Mouse (Mus musculus) adrenal gland, adult (tissue): ENCODE data around the gene Sh2b3.

ENCODE experiments used
- DNase-seq, 2 experiments: peaks; one replicate each; pipeline ENCODE4 v3.0.0; 2022 to 2023; ENCODE audit warnings: low spot score in 1 of 2; ENCODE audit not compliant: inconsistent age in 2 of 2

Gene Sh2b3

GRCm38 (mm10) chr5:121824121-121824520 lies 13.3 kb downstream of the Sh2b3 start:
- DNase-seq, result peak; percentile 49 to 68

- DNase-seq, result peak in 1 of 2 experiments; percentile 35
Measured at GRCm38 (mm10) chr5:121823668-121824067, 13.8 kb downstream of the Sh2b3 start.

- peak; percentile 17 to 50 for DNase-seq
Measured at GRCm38 (mm10) chr5:121822786-121823505, 14.5 kb downstream of the Sh2b3 start.

- DNase-seq, result peak in 1 of 2 experiments; percentile 24
Measured at GRCm38 (mm10) chr5:121821552-121821951, 15.9 kb downstream of the Sh2b3 start.

GRCm38 (mm10) chr5:121821116-121821515 lies 16.3 kb downstream of the Sh2b3 start:
- peak in 1 of 2 experiments; percentile 54 for DNase-seq

GRCm38 (mm10) chr5:121820657-121821056 lies 16.8 kb downstream of the Sh2b3 start:
- DNase-seq, result peak; percentile 26 to 50

GRCm38 (mm10) chr5:121820161-121820560 lies 17.3 kb downstream of the Sh2b3 start:
- peak; percentile 46 to 80 for DNase-seq

GRCm38 (mm10) chr5:121819559-121819958 lies 17.9 kb downstream of the Sh2b3 start:
- peak in 1 of 2 experiments; percentile 37 for DNase-seq

GRCm38 (mm10) chr5:121818862-121819261 lies 18.6 kb downstream of the Sh2b3 start:
- DNase-seq, result no peak

GRCm38 (mm10) chr5:121818401-121818800 lies 19.0 kb downstream of the Sh2b3 start:
- peak in 1 of 2 experiments; percentile 55 for DNase-seq

GRCm38 (mm10) chr5:121817551-121817950 lies 19.9 kb downstream of the Sh2b3 start:
- peak in 1 of 2 experiments; percentile 44 for DNase-seq

GRCm38 (mm10) chr5:121816611-121817010 lies 20.8 kb downstream of the Sh2b3 start:
- no peak for DNase-seq

- DNase-seq, result no peak
Measured at GRCm38 (mm10) chr5:121815867-121816380, 21.5 kb downstream of the Sh2b3 start.

- peak; percentile 64 to 89 for DNase-seq
Measured at GRCm38 (mm10) chr5:121815067-121815466, 22.4 kb downstream of the Sh2b3 start.

- DNase-seq, result peak in 1 of 2 experiments; percentile 14
Measured at GRCm38 (mm10) chr5:121813744-121814143, 23.7 kb downstream of the Sh2b3 start.

GRCm38 (mm10) chr5:121812526-121813243 lies 24.8 kb downstream of the Sh2b3 start:
- DNase-seq, result peak in 1 of 2 experiments; percentile 3

GRCm38 (mm10) chr5:121811485-121811931 lies 25.9 kb downstream of the Sh2b3 start:
- DNase-seq, result peak in 1 of 2 experiments; percentile 11

- DNase-seq, result peak; percentile 9 to 51
Measured at GRCm38 (mm10) chr5:121810331-121811151, 26.9 kb downstream of the Sh2b3 start.

- peak; percentile 46 to 71 for DNase-seq
Measured at GRCm38 (mm10) chr5:121809667-121810224, 27.7 kb downstream of the Sh2b3 start.

- DNase-seq, result no peak
Measured at GRCm38 (mm10) chr5:121808202-121808601, 29.2 kb downstream of the Sh2b3 start.
